Mouse (Mus musculus) forebrain, embryonic 14.5 days (tissue): ENCODE data around the gene Cep290. TPM values are rescaled to one million over a fixed set of nuclear protein-coding genes. Genes with fewer than 3 reads are reported as not detected.
"Not testable (repeated sequence)": the region's sequence is repeated elsewhere in the genome, so short reads cannot be mapped to it uniquely, and the experiment has no call there.

Experiments used
- ATAC-seq: fragments of 200-750 bp; cut with Nextera tagmentation; 2 replicates; pipeline ENCODE4 v1.8.0; 2017; ENCODE audit warnings: mild to moderate bottlenecking, moderate library complexity
- DNase-seq: peaks from one replicate; pipeline ENCODE4 v3.0.0-alpha.2; 2015; ENCODE audit warnings: low spot score
- H3K27ac ChIP-seq: fragments of 300-500 bp; sonication (generic); 2 replicates; pipeline ENCODE4 v1.5.1; 2014; ENCODE audit warnings: low read depth, mild to moderate bottlenecking, control low read depth, low read length, moderate library complexity
- H3K27me3 ChIP-seq: fragments of 300-500 bp; sonication (generic); replicated peaks from 2 replicates; pipeline ENCODE4 v1.6.1; 2014; ENCODE audit warnings: low read length, control low read depth, mixed read lengths; ENCODE audit not compliant: control insufficient read depth, insufficient read depth
- H3K36me3 ChIP-seq: fragments of 300-500 bp; sonication (generic); 2 replicates; pipeline ENCODE4 v1.6.1; 2014; ENCODE audit warnings: low read length, control low read depth; ENCODE audit not compliant: control insufficient read depth, insufficient read depth
- H3K4me1 ChIP-seq: fragments of 300-500 bp; sonication (generic); 2 replicates; pipeline ENCODE4 v1.6.1; 2014; ENCODE audit warnings: antibody characterized with exemption, low read length, control low read depth; ENCODE audit not compliant: control insufficient read depth, insufficient read depth
- H3K4me2 ChIP-seq: fragments of 300-500 bp; sonication (generic); 2 replicates; pipeline ENCODE4 v1.6.1; 2014; ENCODE audit warnings: mild to moderate bottlenecking, control low read depth, low read length
- H3K4me3 ChIP-seq: fragments of 300-500 bp; sonication (generic); 2 replicates; pipeline ENCODE4 v1.5.1; 2014; ENCODE audit warnings: low read depth, low read length, control low read depth
- H3K9ac ChIP-seq: fragments of 300-500 bp; sonication (generic); 2 replicates; pipeline ENCODE4 v1.6.1; 2014; ENCODE audit warnings: mild to moderate bottlenecking, low read length, control low read depth, moderate library complexity
- H3K9me3 ChIP-seq: fragments of 300-500 bp; sonication (generic); replicated peaks from 2 replicates; pipeline ENCODE4 v1.6.1; 2016; ENCODE audit warnings: low read length, control low read depth, mixed read lengths; ENCODE audit not compliant: control insufficient read depth
- WGBS: fragments of 180-500 bp; shearing (Covaris S2); extraction: QIAGEN DNeasy Blood & Tissue Kit; methylation state at CpG from one replicate; pipeline ENCODE4 v1.1.7; 2014; 5-methylcytosine and 5-hydroxymethylcytosine counted together
- polyA plus RNA-seq: library from polyadenylated mRNA; unstranded; fragments of >200 nt; fragmentation: Nextera tagmentation; extraction: Ambion mirVana; gene quantifications from 2 replicates; pipeline ENCODE4 v1.2.1, GENCODE M21; 2014

Gene Cep290
- polyA plus RNA-seq, 1 experiment from 2014 or later = 4.9 TPM

DNA sequence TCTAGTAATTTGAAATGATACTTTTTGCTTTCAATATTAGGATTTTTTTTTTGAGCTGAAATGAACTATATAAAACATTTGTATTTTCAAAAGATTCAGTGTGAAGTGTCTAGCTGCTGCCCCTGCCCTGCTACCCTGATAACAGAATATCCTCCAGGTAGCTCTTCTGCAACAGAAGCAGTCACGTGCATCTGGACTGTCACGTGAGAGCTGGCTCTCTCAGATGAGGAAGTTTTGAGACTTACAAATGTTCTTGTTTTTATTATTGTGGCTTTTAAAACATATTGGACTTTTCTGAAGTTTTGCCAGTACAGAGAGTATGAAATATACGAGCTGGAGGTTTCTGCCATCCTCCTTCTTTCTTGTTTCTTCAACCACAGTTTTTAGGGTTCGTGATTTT lies 34.3 kb downstream of the Cep290 start:
- DNase-seq (no peak), ATAC-seq (no peak)
- H3K36me3 ChIP-seq = peaks cover 15% of the 10 kb centered on the region; the same call in 1 of the 2 replicates
- H3K27me3 ChIP-seq = no peaks in the 10 kb centered on the region
- WGBS = 88% methylated on average over 4 of the region's 4 CpGs
- no peaks in the 10 kb centered on the region for H3K9me3 ChIP-seq
- no peak overlapping the region for H3K4me2 ChIP-seq
- no peak overlapping the region for H3K4me3 ChIP-seq
- no peak overlapping the region for H3K9ac ChIP-seq
- H3K27ac ChIP-seq = no peak overlapping the region
- no peaks in the 10 kb centered on the region for H3K4me1 ChIP-seq

DNA sequence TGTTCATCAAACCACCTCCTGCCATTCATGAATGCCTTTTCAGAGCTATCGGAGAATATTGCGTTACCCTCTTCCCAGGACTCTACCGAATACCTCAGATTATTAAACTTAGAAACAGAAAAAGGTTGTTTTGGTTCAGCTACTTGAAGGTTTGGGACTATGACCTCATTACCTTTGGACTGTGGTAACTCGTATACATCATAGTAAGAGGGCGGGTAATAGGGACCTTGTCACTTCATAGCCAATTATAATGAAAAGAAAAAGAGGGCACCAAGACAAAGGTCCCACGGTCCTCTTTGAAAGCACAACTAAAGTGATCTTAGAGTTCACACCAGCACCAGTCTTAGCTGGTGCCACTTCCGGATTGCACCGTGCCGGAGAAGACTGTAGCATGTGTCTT lies 35.0 kb downstream of the Cep290 start:
- peaks cover 15% of the 10 kb centered on the region; the same call in 1 of the 2 replicates for H3K36me3 ChIP-seq
- H3K4me2 ChIP-seq = no peak overlapping the region
- no peak overlapping the region for H3K9ac ChIP-seq
- no peak for DNase-seq
- H3K27me3 ChIP-seq = no peaks in the 10 kb centered on the region
- no peaks in the 10 kb centered on the region for H3K9me3 ChIP-seq
- no peak overlapping the region for H3K27ac ChIP-seq
- ATAC-seq = no peak
- no peak overlapping the region for H3K4me3 ChIP-seq
- no peaks in the 10 kb centered on the region for H3K4me1 ChIP-seq
- WGBS = 53% methylated on average over 9 of the region's 9 CpGs

DNA sequence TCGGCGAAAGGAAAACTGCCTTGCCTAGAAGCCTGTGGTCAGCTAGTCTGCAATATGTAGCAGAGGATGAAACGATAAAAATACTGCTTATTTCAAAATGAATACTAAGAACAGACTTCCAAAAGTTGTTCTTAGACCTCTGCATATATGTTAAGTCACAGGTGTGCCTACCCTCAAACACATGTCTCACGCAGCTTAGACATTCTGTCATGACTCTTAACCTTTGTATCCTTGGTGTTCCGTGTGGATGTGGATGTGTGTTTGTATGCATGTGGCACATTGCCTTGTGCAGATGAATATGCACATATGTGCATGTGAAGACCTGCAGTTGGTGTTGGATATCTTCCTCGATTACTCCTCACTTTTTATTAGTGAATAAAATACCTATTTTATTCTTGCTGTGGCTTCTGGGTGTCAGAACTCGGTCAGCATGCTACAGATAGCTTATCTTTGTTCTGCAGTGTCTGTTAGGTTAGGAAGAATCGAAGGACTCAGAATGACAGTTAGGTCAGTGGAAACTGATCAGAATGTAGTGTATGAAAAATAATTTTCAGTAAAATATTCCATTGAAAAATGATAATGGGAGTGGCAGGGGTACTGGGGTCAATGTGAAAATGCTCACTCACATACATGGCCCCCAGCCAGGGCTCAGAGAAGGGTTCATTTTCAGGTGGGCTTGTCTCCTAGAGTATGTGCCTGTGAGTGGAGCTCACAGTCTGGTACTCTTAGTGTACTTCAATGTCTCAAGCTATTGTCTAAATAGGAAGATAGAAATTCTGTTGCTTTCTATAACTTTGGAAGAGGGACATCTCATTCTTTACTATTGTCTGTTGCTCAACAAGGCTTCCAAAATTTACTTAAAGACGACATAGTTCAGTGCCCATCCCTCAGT lies 37.4 kb downstream of the Cep290 start:
- H3K4me2 ChIP-seq = no peak overlapping the region
- no peaks in the 10 kb centered on the region for H3K27me3 ChIP-seq
- ATAC-seq (no peak), DNase-seq (no peak)
- H3K36me3 ChIP-seq = peaks cover 9% of the 10 kb centered on the region; the same call in 1 of the 2 replicates
- no peaks in the 10 kb centered on the region for H3K4me1 ChIP-seq
- H3K9ac ChIP-seq = no peak overlapping the region
- no peaks in the 10 kb centered on the region for H3K9me3 ChIP-seq
- no peak overlapping the region for H3K27ac ChIP-seq
- H3K4me3 ChIP-seq = no peak overlapping the region
- 93% methylated on average over 9 of the region's 9 CpGs for WGBS

DNA sequence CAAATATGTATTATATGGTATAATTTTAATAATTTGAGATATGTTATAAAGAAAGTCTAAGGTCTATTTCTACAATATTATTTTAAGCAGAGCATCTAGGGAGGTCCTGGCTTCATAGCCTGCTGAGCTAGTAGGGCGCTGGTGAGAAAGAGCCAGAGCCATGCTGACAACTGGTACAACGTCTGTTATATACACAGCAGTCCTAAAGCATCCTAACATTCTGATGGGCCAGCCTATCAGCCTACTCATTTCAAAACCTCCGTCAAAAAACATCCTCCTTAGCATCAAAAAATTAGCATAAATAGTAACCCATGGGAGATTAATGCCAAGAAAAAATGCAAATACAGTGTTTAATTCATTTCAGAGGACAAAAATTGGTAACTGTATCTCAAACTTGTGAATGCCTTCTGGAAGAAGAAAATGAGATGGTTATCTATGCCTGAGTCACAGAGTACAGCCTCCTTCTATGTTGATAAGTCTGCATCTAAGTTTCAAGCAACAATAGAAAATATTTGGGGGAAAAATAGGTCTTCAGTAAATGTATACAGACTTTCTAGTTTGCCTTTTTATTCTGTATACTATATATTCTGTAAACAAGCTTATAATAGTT lies 69.3 kb downstream of the Cep290 start:
- Histone ChIP-seq H3K4me1 (no peaks in the 10 kb centered on the region), H3K27ac (no peak overlapping the region), H3K36me3 (no peaks in the 10 kb centered on the region), H3K4me2 (no peak overlapping the region), H3K9ac (no peak overlapping the region), H3K27me3 (no peaks in the 10 kb centered on the region), H3K9me3 (no peaks in the 10 kb centered on the region), H3K4me3 (no peak overlapping the region)
- 77% methylated on average over 3 of the region's 3 CpGs for WGBS
- ATAC-seq (peak; percentile 63; the same call in 1 of the 2 replicates), DNase-seq (peak; percentile 5)

DNA sequence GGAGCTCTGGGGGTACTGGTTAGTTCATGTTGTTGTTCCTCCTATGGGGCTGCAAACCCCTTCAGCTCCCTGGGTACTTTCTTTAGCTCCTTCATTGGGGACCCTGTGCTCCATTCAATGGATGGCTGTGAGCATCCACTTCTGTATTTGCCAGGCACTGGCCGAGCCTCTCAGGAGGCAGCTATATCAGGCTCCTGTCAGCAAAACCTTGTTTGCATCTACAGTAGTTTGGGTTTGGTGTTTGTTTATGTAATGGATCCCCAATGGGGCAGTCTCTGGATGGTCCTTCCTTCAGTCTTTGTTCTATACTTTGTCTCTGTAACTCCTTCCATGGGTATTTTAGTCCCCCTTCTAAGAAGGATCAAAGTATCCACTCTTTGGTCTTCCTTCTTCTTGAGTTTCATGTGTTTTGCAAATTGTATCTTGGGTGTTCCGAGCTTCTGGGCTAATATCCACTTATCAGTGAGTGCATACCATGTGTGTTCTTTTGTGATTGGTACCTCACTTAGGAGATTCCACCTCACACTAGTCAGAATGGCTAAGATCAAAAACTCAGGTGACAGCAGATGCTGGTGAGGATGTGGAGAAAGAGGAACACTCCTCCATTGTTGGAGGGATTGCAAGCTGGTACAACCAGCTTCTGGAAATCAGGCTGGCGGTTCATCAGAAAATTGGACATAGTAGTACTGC lies 73.0 kb downstream of the Cep290 start:
- not testable (repeated sequence) for H3K4me3 ChIP-seq, H3K4me2 ChIP-seq, H3K27me3 ChIP-seq, H3K4me1 ChIP-seq, H3K27ac ChIP-seq, H3K36me3 ChIP-seq, H3K9me3 ChIP-seq, H3K9ac ChIP-seq, DNase-seq, ATAC-seq
- 94% methylated on average over 3 of the region's 3 CpGs for WGBS

DNA sequence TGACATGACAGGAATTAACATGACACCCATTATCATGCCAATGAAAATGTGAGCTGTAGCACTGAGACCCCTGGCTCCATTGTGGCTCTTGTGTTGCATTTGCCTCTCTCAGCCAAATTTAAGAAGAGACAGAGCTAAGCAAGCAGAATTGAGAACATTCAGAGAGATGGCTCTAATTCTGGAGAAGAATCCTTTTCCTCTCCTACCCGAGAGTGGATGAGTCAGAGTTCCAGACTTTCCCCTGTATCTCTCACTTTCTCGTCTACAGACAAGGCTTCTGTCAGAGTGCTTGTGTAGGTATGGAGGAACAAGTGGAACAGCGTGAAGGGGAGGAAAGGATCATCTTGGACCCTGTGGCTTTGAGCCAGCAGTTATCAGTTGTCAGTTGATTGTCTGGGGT lies 76.8 kb downstream of the Cep290 start:
- H3K9me3 ChIP-seq = no peaks in the 10 kb centered on the region
- H3K4me3 ChIP-seq = no peak overlapping the region
- H3K4me1 ChIP-seq = no peaks in the 10 kb centered on the region
- no peak overlapping the region for H3K4me2 ChIP-seq
- 94% methylated on average over 3 of the region's 3 CpGs for WGBS
- peaks cover 19% of the 10 kb centered on the region for H3K36me3 ChIP-seq
- ATAC-seq (no peak), DNase-seq (no peak)
- no peak overlapping the region for H3K27ac ChIP-seq
- H3K27me3 ChIP-seq = no peaks in the 10 kb centered on the region
- H3K9ac ChIP-seq = no peak overlapping the region

DNA sequence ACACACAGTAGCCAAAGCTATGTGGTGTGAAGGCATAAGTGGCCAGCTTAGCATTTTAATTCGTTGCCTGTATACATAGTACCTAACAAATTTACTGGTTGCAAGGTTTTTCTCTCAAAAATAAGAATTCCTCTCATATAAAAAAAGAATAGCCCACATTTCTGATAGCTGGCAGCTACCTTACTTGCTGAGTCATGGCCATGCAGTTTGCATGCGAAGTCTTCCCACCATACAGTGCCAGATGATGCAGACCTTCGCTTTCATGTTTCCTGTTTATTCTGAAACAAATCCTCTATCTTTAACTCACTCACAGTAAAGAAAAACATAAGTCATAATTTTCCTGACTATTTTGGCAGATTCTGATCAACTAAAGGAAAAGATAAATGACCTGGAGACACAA lies 84.3 kb downstream of the Cep290 start:
- H3K36me3 ChIP-seq = peaks cover 42% of the 10 kb centered on the region
- 91% methylated on average over 3 of the region's 3 CpGs for WGBS
- no peaks in the 10 kb centered on the region for H3K27me3 ChIP-seq

DNA sequence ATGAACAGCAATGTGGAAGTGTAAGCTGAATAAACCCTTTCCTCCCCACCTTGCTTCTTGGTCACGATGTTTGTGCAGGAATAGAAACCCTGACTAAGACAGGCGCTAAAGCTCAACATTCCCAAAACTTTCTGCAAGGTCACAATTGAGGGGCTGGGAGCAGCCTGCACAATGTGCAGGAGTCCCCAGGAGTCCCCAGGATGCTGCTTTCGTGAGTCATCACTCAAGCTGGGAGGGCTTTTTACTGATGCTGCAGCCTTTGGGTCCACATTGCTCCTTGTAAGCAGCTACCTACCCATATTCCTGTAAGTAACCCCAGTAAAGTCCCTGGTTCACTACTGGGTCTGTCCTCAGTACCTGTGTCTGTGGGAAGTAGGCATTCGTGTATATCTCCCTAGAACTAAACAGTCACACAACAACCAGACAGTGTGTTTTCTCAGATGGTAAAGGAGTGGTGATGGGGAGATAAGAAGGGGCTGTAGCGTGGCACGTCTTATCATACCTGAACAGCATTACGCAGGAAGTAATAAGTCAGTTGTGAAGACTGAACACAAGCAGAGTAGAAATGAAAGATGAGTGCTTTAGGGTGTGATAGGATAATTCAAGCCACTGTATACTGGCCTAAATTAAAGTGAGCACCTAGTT lies 87.3 kb downstream of the Cep290 start:
- Histone ChIP-seq H3K27me3 (no peaks in the 10 kb centered on the region), H3K36me3 (peaks cover 39% of the 10 kb centered on the region), H3K4me3 (no peak overlapping the region), H3K9ac (no peak overlapping the region), H3K27ac (no peak overlapping the region), H3K4me1 (no peaks in the 10 kb centered on the region), H3K9me3 (no peaks in the 10 kb centered on the region), H3K4me2 (no peak overlapping the region)
- DNase-seq (no peak), ATAC-seq (no peak)
- 95% methylated on average over 7 of the region's 7 CpGs for WGBS

More for the DNA sequence above, 84.3 kb downstream of the Cep290 start:
- no peak overlapping the region for H3K9ac ChIP-seq
- no peaks in the 10 kb centered on the region for H3K4me1 ChIP-seq
- no peak overlapping the region for H3K27ac ChIP-seq
- H3K9me3 ChIP-seq = no peaks in the 10 kb centered on the region
- ATAC-seq = no peak
- no peak for DNase-seq
- no peak overlapping the region for H3K4me2 ChIP-seq
- no peak overlapping the region for H3K4me3 ChIP-seq
